Mouse (Mus musculus) fat pad, adult 2 months (tissue): ENCODE data around the gene Lrrc30.

Experiments used
- DNase-seq: peaks from one replicate; pipeline ENCODE4 v3.0.0-alpha.2; 2011; ENCODE audit warnings: low read depth, low spot score; ENCODE audit errors: extremely low read depth

Gene Lrrc30

DNA sequence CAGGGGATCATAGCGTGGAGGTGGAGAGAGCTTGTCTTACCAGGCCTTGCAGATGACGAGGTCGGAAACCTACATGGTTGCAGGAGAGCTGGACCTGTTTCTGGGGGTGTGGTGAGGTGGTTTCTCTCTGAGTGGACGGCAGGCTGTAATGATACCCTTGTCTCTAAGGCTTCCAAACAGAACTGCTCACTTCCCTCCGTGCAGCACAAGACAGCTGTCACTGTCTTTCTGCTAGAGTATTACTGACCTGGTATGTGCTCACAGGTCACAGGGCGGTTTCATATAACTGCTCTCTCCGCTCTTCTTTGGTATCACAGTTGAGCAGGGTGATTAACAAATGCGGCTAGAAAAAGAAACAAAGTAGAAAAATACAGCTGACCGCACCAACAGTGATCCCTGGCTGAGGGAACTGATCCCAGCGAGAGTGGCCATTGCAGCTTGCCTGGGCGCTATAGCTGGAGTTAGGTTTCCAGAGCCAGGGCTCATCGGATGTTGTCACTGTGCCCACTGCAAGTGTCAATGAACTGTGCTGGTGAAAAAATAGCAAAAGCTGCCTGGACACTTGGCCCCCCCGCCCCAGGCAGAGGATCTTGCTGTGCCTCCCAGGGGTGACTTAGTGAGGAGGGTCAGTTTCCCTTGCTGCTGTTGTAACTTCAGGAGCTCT lies at the start of gene Lrrc30:
Lrrc30 (minus strand) TSS at position 48 of the 664 bp plus-strand sequence.
- DNase-seq: no peak

- DNase-seq: no peak
Measured at GRCm38 (mm10) chr17:67681084-67681483, 48.6 kb upstream of the Lrrc30 start.

- DNase-seq: no peak
Measured at GRCm38 (mm10) chr17:67678576-67678975, 46.1 kb upstream of the Lrrc30 start.

GRCm38 (mm10) chr17:67667981-67668380 lies 35.5 kb upstream of the Lrrc30 start:
- DNase-seq: no peak

- DNase-seq: no peak
Measured at GRCm38 (mm10) chr17:67666981-67667380, 34.5 kb upstream of the Lrrc30 start.

DNA sequence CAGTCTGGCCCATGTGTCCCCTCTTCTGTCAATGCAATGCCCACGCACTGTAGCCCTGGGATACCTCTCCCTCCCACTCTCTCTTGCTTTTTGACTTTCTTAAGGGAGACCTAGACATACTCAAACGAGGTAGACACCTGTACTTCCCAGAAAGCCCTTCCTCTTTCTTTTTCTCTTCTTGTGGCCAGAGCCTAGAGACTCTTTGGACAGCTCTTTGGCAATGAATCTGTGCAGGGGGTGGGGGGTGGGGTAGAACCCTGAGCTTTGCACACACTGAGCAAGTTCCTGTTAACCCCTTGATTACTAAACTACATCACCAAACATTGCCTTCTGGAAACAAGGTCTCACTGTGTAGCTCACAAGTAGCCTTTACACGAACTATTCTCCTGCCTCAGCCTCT lies 31.8 kb upstream of the Lrrc30 start:
- DNase-seq: no peak

DNA sequence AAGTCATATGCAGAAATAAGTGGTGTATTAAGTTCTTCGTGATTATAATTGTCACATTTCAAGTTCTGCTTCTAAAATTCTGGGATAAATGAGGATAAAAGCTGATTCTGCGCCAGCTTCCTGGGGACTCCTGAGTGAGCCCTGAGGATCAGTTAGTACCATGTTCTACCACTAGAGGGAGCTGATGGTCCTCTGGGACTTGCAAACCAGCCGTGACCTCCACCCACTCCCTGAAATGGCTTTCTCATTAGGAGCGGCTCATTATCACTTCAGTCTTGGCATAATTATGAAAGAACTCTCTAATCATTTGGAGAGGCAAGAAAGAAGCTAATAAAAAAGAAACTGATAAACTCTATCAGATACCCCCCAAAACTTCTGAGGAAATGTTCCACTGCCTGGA lies 19.0 kb upstream of the Lrrc30 start:
- no peak for DNase-seq

DNA sequence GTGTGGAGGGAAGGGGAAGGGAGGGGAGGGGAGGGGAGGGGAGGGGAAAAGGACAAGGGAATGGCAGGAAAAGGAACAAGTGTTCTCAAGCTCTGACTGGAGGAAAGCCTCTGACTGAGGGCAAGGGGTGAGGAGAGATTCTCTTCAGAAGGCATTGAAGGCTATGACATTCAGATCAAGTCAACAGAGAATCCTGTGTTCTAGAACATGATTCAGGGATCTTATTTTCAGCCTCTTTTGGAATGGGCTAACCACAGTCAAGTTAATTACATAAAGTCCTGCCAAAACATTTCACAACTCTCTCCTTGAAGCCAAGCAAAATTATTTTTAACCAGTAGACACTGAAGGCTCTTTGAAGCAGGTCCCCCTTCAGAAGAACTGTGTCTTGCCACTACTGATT lies 9.1 kb upstream of the Lrrc30 start:
- peak; percentile 57 for DNase-seq

- DNase-seq: no peak
Measured at GRCm38 (mm10) chr17:67638119-67638810, 5.7 kb upstream of the Lrrc30 start.

- DNase-seq: no peak
Measured at GRCm38 (mm10) chr17:67636951-67637350, 4.4 kb upstream of the Lrrc30 start.

- DNase-seq: no peak
Measured at GRCm38 (mm10) chr17:67636304-67636703, 3.8 kb upstream of the Lrrc30 start.

GRCm38 (mm10) chr17:67629746-67630145 lies 2.8 kb downstream of the Lrrc30 start:
- no peak for DNase-seq

DNA sequence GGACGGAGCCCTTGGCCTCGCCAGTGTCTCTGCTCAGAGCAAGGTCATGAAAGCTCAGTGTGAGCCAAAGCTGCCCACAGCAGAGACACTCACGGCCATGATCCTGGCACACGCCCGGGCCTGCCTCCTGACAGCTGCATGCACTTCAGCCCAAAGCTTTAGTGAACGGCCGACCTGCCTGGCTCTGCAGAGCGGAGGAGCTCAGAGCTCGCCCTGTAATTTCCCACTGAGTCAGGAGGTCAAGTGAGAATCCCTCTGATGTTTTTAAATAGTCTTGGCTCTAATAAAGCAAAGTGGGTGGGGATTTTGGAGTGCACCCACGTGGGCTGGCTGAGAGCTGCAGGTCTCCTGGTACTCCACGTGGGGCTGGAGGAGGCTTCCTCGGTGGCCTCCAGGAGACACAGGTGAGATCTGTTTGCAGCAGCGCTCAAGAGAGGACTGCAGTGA lies 3.3 kb downstream of the Lrrc30 start:
- peak; percentile 42 for DNase-seq

- no peak for DNase-seq
Measured at GRCm38 (mm10) chr17:67628475-67628874, 4.0 kb downstream of the Lrrc30 start.

- DNase-seq: no peak
Measured at GRCm38 (mm10) chr17:67625431-67625830, 7.1 kb downstream of the Lrrc30 start.

DNA sequence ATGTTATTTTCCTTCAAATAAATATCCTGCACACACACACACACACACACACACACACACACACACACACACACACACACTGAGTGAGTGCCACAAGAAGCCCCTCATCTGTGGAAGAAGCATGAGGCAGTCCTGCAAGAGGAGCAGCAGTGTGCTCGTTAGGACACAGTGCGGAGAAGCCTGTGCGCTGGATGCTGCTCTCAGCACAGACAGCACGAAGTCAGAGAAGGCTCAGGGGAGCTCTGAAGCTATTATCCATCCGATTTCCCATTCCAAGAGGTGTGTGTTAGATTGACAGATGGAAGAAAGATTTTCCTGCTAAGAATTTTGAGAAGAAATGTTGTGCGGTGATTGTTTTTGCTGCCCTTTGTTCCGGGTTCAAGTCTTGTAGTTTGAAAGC lies 13.5 kb downstream of the Lrrc30 start:
- DNase-seq: no peak

GRCm38 (mm10) chr17:67614381-67614780 lies 18.1 kb downstream of the Lrrc30 start:
- no peak for DNase-seq

DNA sequence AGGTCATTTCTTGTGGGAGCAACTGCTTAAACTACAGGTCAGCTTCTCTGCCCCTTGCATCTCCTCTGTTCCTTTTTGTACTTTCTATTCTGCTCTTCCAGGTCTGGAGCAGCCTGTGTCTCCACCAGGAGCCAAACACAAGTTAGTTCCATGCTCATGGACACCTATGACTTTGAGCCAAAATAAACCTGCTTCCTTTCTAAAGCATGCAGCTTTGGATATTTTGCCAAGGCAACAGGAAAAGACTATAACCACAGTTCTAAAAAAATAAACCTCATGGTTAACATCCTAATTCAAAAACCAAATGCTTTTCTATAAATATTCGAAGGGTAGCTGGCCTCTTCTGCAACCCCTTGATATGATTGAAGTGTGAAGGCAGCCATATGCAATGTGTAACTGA lies 19.9 kb downstream of the Lrrc30 start:
- no peak for DNase-seq

DNA sequence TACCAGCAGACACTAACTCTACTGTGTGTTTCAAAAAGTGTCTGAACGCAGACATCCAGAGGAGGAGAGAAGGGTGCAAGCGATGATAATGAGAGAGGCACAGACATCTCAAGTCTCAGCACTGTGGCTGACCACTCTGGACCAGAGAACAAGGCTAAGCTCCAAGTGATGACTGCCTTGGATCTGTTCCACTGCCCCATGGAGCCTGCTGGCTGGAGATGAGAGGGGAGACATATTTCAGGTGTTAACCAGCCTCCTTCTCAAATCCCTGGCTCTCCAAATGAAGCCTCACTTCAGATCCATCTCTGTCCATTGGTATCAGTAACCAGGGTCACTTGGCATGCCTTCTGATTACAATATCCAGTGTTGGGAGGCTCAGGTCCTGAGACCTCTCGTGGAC lies 20.4 kb downstream of the Lrrc30 start:
- no peak for DNase-seq

- no peak for DNase-seq
Measured at GRCm38 (mm10) chr17:67604446-67604845, 28.1 kb downstream of the Lrrc30 start.

- DNase-seq: no peak
Measured at GRCm38 (mm10) chr17:67602556-67602955, 30.0 kb downstream of the Lrrc30 start.

DNA sequence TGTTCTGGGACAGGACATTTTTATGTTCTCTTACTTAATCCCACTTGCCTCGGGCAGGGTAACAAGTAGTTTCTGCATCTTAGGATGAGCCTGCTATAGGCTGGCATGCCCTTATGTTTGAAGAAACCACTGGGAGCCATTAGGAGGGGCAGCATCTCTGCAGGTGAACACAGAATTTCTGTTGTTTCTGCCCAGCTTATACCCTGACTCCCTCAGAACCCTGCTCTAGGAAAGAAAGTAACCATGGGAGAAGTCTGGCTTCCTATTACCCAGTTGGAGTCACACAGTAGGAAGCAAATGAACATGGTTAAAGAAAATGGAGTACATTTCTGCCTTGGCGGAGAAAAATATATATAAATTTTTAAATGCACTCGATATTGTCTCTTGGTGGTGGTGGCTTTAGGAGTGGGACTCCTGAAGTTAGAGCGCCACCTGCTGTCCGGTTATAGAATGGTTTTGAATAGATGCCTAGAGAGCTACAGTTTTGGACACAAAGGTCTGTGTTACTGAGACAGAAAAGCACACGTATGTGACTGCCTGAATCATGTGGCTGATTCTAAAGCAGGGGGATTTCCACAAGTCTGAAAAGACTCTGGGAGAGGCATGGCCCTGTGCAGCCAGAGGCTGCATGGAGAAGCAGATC lies 47.5 kb downstream of the Lrrc30 start:
- no peak for DNase-seq
